Mouse (Mus musculus) spleen, adult 2 months (tissue): ENCODE results near the gene Osbp2. TPM values are rescaled to one million over a fixed set of nuclear protein-coding genes. Genes with fewer than 3 reads are reported as not detected.

Source experiments
- DNase-seq, 2 experiments: peaks; one replicate each; pipeline versions ENCODE4 v3.0.0 to v3.0.0-alpha.2; 2012 to 2021; ENCODE audit warnings: low spot score in 2 of 2, low read depth in 1 of 2
- H3K27ac ChIP-seq: fragments of 200-500 bp; 2 replicates; pipeline ENCODE4 v1.5.1; 2012; ENCODE audit warnings: low read length, inconsistent platforms; ENCODE audit not compliant: insufficient read depth
- H3K27me3 ChIP-seq: fragments of 200-500 bp; 2 replicates; pipeline ENCODE4 v1.6.1; 2012; ENCODE audit warnings: mild to moderate bottlenecking, moderate library complexity, low read length, inconsistent platforms; ENCODE audit not compliant: control insufficient read depth, insufficient read depth
- H3K36me3 ChIP-seq: fragments of 200-500 bp; 2 replicates; pipeline ENCODE4 v1.6.1; 2012; ENCODE audit warnings: mild to moderate bottlenecking, low read length, inconsistent platforms; ENCODE audit not compliant: control insufficient read depth, insufficient read depth
- H3K4me1 ChIP-seq: fragments of 200-500 bp; 2 replicates; pipeline ENCODE4 v1.6.1; 2011; ENCODE audit warnings: inconsistent platforms; ENCODE audit not compliant: control insufficient read depth, insufficient read depth, insufficient read length
- H3K4me3 ChIP-seq: fragments of 200-500 bp; 2 replicates; pipeline ENCODE4 v1.5.1; 2011; ENCODE audit warnings: mild to moderate bottlenecking, inconsistent platforms; ENCODE audit not compliant: insufficient read depth, insufficient read length; ENCODE audit errors: extremely low read depth
- CTCF ChIP-seq: fragments of 200-500 bp; IDR thresholded peaks from 2 replicates; pipeline ENCODE4 v1.5.1; 2011; ENCODE audit warnings: mild to moderate bottlenecking, inconsistent platforms; ENCODE audit not compliant: insufficient read depth, insufficient read length, insufficient replicate concordance; ENCODE audit errors: extremely low read depth
- POLR2A ChIP-seq: fragments of 200-500 bp; IDR thresholded peaks from 2 replicates; pipeline ENCODE4 v1.6.1; 2011; ENCODE audit warnings: low read depth, low read length, inconsistent platforms
- WGBS: fragments of 180-500 bp; shearing (Covaris S2); methylation state at CpG from one replicate; pipeline ENCODE4 v1.1.7; 2018; 5-methylcytosine and 5-hydroxymethylcytosine counted together
- polyA plus RNA-seq: library from polyadenylated mRNA; depleted of rRNA; stranded (reverse); fragments of >200 nt; gene quantifications from 2 replicates; pipeline ENCODE4 v1.2.3, GENCODE M21; 2012

The Osbp2 gene
- polyA plus RNA-seq, 1 experiment = 0.05 TPM

DNA sequence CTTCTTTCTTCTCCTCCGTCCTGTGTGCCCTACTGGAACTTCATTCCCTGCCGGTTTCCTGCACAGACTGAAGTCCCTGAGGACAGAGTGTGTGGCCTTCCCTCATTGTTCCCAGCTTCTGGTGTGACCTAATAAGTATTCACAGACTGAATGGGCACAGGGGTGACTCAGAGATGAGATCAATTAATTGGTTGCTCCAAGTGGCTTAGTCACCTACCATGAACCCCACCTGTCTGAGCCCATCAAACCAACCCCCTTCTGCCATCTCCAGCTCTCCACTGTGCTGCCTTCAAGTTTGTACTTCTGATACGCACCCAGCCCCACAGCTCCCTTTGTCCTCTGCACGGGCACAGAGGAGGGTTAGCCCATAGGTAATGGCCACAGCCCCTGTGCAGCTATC, 99.4 kb downstream of the Osbp2 start:
- TF ChIP-seq CTCF (no peak), POLR2A (no peak)
- no peak overlapping the region for H3K4me3 ChIP-seq
- no peak overlapping the region for H3K27ac ChIP-seq
- 71% methylated on average over 4 of the region's 4 CpGs for WGBS
- no peaks in the 10 kb centered on the region for H3K4me1 ChIP-seq
- no peak for DNase-seq
- peaks cover 5% of the 10 kb centered on the region for H3K27me3 ChIP-seq
- H3K36me3 ChIP-seq = no peaks in the 10 kb centered on the region

DNA sequence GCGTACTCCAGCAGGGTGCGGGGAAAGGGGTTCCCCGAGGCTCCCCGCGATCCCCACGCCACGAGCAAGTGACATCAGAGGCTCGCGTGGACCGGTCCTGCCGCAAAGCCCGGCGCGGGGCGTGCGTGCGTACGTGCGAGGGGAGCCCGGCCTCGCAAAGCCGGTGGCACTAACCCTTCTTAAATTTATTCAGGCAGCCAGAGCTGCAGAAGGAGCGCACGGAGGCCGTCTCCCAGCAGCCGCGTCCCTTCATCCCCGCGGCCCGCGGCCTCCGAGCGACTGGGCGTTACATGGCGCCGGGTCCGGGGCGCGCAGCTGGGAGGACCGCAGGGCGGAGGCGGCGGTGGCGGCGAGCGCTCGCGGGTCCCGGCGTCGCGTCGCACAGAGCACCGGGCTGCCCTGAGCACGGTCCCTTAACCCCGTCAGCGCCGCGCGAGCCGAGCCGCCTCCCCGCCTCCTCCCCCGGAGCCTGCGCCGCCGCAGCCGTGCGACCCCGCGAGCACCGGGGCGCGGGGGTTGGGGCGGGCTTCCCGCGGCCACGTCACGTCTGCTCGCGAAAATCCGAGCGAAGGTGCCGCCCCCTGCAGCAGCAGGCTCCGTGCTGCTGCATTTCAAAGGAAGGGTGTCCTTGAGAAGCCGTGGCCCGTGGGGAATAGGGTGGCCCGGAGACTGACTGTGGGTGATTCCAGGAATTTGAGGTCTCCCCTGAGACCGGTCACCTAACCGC, 101.8 kb downstream of the Osbp2 start:
- TF ChIP-seq POLR2A (no peak), CTCF (no peak)
- no peak overlapping the region for H3K27ac ChIP-seq
- peaks cover 5% of the 10 kb centered on the region for H3K27me3 ChIP-seq
- 2% methylated on average over 88 of the region's 90 CpGs for WGBS
- H3K4me1 ChIP-seq = no peaks in the 10 kb centered on the region
- no peak for DNase-seq
- no peak overlapping the region; the same call in 1 of the 2 replicates for H3K4me3 ChIP-seq
- no peaks in the 10 kb centered on the region for H3K36me3 ChIP-seq

DNA sequence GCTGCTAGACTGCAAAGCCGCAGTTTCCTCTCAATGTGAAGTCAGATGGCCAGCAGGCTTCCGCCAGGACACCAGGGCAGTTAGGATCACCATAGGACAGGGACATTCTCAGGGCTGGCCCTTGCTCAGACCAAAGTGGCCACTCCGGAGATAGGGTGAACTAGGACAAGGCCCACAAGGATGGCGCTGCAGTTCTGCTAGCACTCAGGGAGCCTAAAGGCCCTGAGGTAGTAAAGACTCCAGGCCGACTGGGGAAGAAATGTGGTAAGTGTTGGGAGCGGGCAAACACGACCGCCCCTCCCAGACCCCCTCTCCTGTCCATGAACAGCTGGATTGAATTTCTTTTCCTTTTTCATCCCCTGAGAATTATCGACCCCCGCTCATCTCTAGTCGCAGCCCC, 102.4 kb downstream of the Osbp2 start:
- Histone ChIP-seq H3K36me3 (no peaks in the 10 kb centered on the region), H3K27me3 (peaks cover 5% of the 10 kb centered on the region), H3K4me1 (no peaks in the 10 kb centered on the region), H3K27ac (no peak overlapping the region), H3K4me3 (no peak overlapping the region)
- DNase-seq = no peak
- TF ChIP-seq CTCF (no peak), POLR2A (no peak)
- 31% methylated on average over 11 of the region's 11 CpGs for WGBS

DNA sequence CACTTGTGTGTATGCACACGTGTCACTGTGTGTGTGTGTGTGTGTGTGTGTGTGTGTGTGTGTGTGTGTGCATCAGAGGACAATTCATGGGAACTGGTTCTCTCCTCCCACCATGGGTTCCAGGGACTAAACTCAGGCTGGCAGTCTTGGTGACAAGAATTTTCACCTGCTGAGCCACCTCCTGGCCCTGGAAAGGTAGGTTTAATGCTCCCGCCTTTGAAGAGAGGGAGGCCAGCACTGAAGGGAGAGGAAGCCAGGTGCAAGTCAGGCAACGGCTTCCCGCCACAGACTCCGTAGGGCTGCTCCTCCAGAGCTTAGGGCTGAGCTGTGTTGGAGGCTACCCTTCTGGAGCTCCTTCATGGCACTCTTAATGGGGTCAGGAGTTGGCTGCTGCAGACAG, 104.3 kb downstream of the Osbp2 start:
- H3K27me3 ChIP-seq = peaks cover 5% of the 10 kb centered on the region

DNA sequence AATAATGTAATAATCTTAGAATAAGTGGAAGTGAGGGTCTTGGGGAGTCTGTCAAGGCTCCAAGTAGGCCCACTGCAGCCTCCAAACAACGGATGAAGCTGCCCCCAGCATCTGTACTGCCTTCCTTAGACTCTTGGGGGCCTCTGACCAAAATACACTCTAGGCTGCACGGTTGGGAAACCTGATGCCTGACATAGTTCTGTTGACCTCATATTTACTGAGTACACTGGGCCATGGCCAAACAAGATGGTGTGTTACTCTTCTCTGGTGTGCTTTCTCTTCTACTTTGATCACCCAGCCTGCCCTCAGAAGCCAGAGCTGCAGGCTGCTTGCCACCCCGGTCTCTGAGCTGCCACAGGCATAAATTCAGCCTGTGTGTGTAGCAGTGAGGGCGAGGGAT, 108.4 kb downstream of the Osbp2 start:
- Histone ChIP-seq H3K4me3 (no peak overlapping the region), H3K4me1 (no peaks in the 10 kb centered on the region), H3K36me3 (no peaks in the 10 kb centered on the region), H3K27me3 (no peaks in the 10 kb centered on the region), H3K27ac (no peak overlapping the region)
- DNase-seq = no peak
- 62% methylated on average over 4 of the region's 4 CpGs for WGBS
- no peak for TF ChIP-seq CTCF
- TF ChIP-seq POLR2A = no peak

More for the DNA sequence above, 104.3 kb downstream of the Osbp2 start:
- no peaks in the 10 kb centered on the region for H3K4me1 ChIP-seq
- no peak for TF ChIP-seq CTCF
- H3K36me3 ChIP-seq = no peaks in the 10 kb centered on the region
- DNase-seq = no peak
- no peak overlapping the region for H3K4me3 ChIP-seq
- no peak overlapping the region for H3K27ac ChIP-seq
- 87% methylated on average over 5 of the region's 5 CpGs for WGBS

DNA sequence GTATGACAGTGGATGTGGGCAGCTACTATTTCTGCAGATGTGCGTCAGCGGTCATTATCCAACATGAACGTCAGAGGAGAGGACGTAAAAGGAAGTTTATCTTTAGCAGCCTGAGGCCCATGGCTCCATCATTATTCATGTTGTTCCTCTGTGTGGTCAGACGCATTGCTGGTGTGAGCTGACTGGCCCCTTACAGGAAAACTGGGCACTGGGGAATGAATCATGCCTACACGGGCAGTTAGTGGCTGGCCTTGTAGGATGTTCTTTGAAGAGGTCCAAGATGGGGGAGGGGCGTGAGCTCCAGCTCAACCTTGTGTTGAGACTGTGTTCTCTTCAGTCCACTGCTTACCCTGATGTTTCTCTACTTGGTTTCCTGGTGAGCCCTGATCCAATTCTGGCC, 109.0 kb downstream of the Osbp2 start:
- DNase-seq = no peak
- no peaks in the 10 kb centered on the region for H3K27me3 ChIP-seq
- H3K27ac ChIP-seq = no peak overlapping the region
- no peak overlapping the region for H3K4me3 ChIP-seq
- TF ChIP-seq POLR2A (no peak), CTCF (no peak)
- no peaks in the 10 kb centered on the region for H3K36me3 ChIP-seq
- WGBS = 62% methylated on average over 7 of the region's 7 CpGs
- no peaks in the 10 kb centered on the region for H3K4me1 ChIP-seq

DNA sequence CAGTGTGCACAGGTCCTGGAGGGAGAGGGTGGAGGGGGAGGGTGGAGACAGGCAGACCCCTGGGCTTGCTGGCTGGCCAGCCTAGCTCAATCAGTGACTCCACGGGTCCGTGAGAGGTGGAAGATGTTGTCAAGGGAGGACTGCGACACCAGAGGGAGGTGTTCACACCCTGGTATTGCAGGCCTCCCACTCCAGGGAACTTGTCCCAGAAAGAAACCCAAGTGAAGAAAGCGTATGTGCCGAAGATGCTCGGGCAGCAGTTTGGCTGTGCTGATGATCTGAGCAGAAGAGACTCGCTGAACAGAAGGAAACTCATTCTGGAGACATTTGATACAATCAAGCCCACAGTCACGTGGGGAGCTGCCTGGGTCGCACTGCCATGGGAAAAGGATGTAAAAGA, 109.8 kb downstream of the Osbp2 start:
- TF ChIP-seq CTCF (no peak), POLR2A (no peak)
- no peaks in the 10 kb centered on the region for H3K4me1 ChIP-seq
- WGBS = 62% methylated on average over 9 of the region's 9 CpGs
- no peak overlapping the region for H3K4me3 ChIP-seq
- no peaks in the 10 kb centered on the region for H3K27me3 ChIP-seq
- no peak for DNase-seq
- H3K27ac ChIP-seq = no peak overlapping the region
- no peaks in the 10 kb centered on the region for H3K36me3 ChIP-seq
